Mouse (Mus musculus): ENCODE measurements around the gene Hprt. TPM values are rescaled to one million over a fixed set of nuclear protein-coding genes. Genes with fewer than 3 reads are reported as not detected.

Gene Hprt
- polyA plus RNA-seq, 1 experiment: 73.2 TPM

- H3K27ac ChIP-seq (ENCODE audit: control insufficient read depth, insufficient read depth, low read depth, low read length, poor library complexity): no peak overlapping the region
- H3K4me3 ChIP-seq (replicated peaks; ENCODE audit: control insufficient read depth, low read depth, low read length): no peak overlapping the region
- WGBS: 35% methylated on average over 6 of the region's 6 CpGs
Observed at GRCm38 (mm10) chrX:53057760-53058090, 69.8 kb downstream of the Hprt start.

GRCm38 (mm10) chrX:53058459-53059280, 70.7 kb downstream of the Hprt start:
- no peak for TF ChIP-seq POLR2A (IDR thresholded peaks at IDR 0.05; ENCODE audit: borderline replicate concordance, control insufficient read depth, low read depth, low read length)
- no peak for TF ChIP-seq CTCF (IDR thresholded peaks at IDR 0.05; ENCODE audit: control insufficient read depth, insufficient read depth, low read length)
- no peak overlapping the region for H3K4me3 ChIP-seq (replicated peaks; ENCODE audit: control insufficient read depth, low read depth, low read length)
- WGBS: 12% methylated on average over 33 of the region's 33 CpGs
- H3K4me1 ChIP-seq (ENCODE audit: control insufficient read depth, insufficient read depth, low read length): no peaks in the 10 kb centered on the region; the same call in 1 of the 2 replicates
- H3K27ac ChIP-seq (ENCODE audit: control insufficient read depth, insufficient read depth, low read depth, low read length, poor library complexity): no peak overlapping the region

More at GRCm38 (mm10) chrX:53057760-53058090, 69.8 kb downstream of the Hprt start:
- no peak for TF ChIP-seq CTCF (IDR thresholded peaks at IDR 0.05; ENCODE audit: control insufficient read depth, insufficient read depth, low read length)
- H3K4me1 ChIP-seq (ENCODE audit: control insufficient read depth, insufficient read depth, low read length): no peaks in the 10 kb centered on the region; the same call in 1 of the 2 replicates

GRCm38 (mm10) chrX:53059426-53060007, 71.6 kb downstream of the Hprt start:
- 44% methylated on average over 11 of the region's 11 CpGs for WGBS
- Histone ChIP-seq H3K4me1 (ENCODE audit: control insufficient read depth, insufficient read depth, low read length) (no peaks in the 10 kb centered on the region; the same call in 1 of the 2 replicates), H3K4me3 (replicated peaks; ENCODE audit: control insufficient read depth, low read depth, low read length) (no peak overlapping the region), H3K27ac (ENCODE audit: control insufficient read depth, insufficient read depth, low read depth, low read length, poor library complexity) (no peak overlapping the region)
- TF ChIP-seq CTCF (IDR thresholded peaks at IDR 0.05; ENCODE audit: control insufficient read depth, insufficient read depth, low read length): no peak
- TF ChIP-seq POLR2A (IDR thresholded peaks at IDR 0.05; ENCODE audit: borderline replicate concordance, control insufficient read depth, low read depth, low read length): no peak

GRCm38 (mm10) chrX:53064406-53064805, 76.5 kb downstream of the Hprt start:
- TF ChIP-seq POLR2A (IDR thresholded peaks at IDR 0.05; ENCODE audit: borderline replicate concordance, control insufficient read depth, low read depth, low read length) (no peak), CTCF (IDR thresholded peaks at IDR 0.05; ENCODE audit: control insufficient read depth, insufficient read depth, low read length) (no peak)
- 82% methylated on average over 3 of the region's 3 CpGs for WGBS
- no peaks in the 10 kb centered on the region for H3K4me1 ChIP-seq (ENCODE audit: control insufficient read depth, insufficient read depth, low read length)
- no peak overlapping the region for H3K4me3 ChIP-seq (replicated peaks; ENCODE audit: control insufficient read depth, low read depth, low read length)
- H3K27ac ChIP-seq (ENCODE audit: control insufficient read depth, insufficient read depth, low read depth, low read length, poor library complexity): no peak overlapping the region

Other genes with a start within 250 kb of the Hprt start
- gene Ccdc160, start 196.9 kb upstream of the Hprt start, polyA plus RNA-seq (2011; ENCODE audit: insufficient read depth, insufficient read length, low replicate concordance, missing spikeins): not detected in 2 replicates
- gene Phf6, start 75.9 kb upstream of the Hprt start, polyA plus RNA-seq (2011; ENCODE audit: insufficient read depth, insufficient read length, low replicate concordance, missing spikeins): 7.0 TPM in 2 replicates